Mouse (Mus musculus) G1E (cell line): ENCODE measurements around the gene Pwwp2a. TPM values are rescaled to one million over a fixed set of nuclear protein-coding genes. Genes with fewer than 3 reads are reported as not detected.
A peak's percentile ranks its signal among the peaks of the same experiment; 100 is the strongest.

Source experiments
- ATAC-seq: 2 replicates; pipeline ENCODE4 v1.8.0; 2016; ENCODE audit warnings: mild to moderate bottlenecking; ENCODE audit not compliant: insufficient number of reproducible peaks, poor library complexity, low FRiP score, severe bottlenecking; ENCODE audit errors: extremely low read depth
- DNase-seq: peaks from one replicate; pipeline ENCODE4 v3.0.0; 2012; ENCODE audit warnings: low spot score
- H3K27me3 ChIP-seq: 2 replicates; pipeline ENCODE4 v1.6.1; 2012; ENCODE audit warnings: mild to moderate bottlenecking, low read length, inconsistent platforms; ENCODE audit not compliant: insufficient read depth
- H3K36me3 ChIP-seq: replicated peaks from 2 replicates; pipeline ENCODE3; 2012; ENCODE audit warnings: mild to moderate bottlenecking, inconsistent platforms
- H3K4me1 ChIP-seq: 2 replicates; pipeline ENCODE4 v1.6.1; 2012; ENCODE audit warnings: low read depth, low read length, inconsistent platforms, mixed read lengths; ENCODE audit not compliant: insufficient read depth
- H3K4me3 ChIP-seq: 2 replicates; pipeline ENCODE4 v1.5.1; 2012; ENCODE audit warnings: low read depth, mild to moderate bottlenecking, inconsistent platforms, low read length, moderate library complexity, mixed read lengths
- H3K9me3 ChIP-seq: replicated peaks from 2 replicates; pipeline ENCODE4 v1.6.1; 2012; ENCODE audit warnings: inconsistent platforms
- CTCF ChIP-seq: IDR thresholded peaks from 2 replicates; pipeline ENCODE4 v1.5.1; 2012; ENCODE audit warnings: low read depth, low read length, inconsistent platforms, mixed read lengths
- GATA1 ChIP-seq: IDR thresholded peaks from 2 replicates; pipeline ENCODE4 v1.6.1; 2012; ENCODE audit warnings: borderline replicate concordance, low read length, inconsistent platforms, mixed read lengths
- GATA2 ChIP-seq: IDR thresholded peaks from 2 replicates; pipeline ENCODE4 v1.6.1; 2012; ENCODE audit warnings: low read depth, low read length, inconsistent platforms, borderline replicate concordance
- POLR2AphosphoS5 ChIP-seq: IDR thresholded peaks from 2 replicates; pipeline ENCODE4 v1.6.1; 2012; ENCODE audit warnings: low read depth, low read length, inconsistent platforms; ENCODE audit not compliant: insufficient replicate concordance
- TAL1 ChIP-seq: conservative IDR thresholded peaks from 2 replicates; pipeline ENCODE4 v1.6.1; 2012; ENCODE audit warnings: low read depth, low read length, inconsistent platforms, mixed read lengths
- polyA plus RNA-seq: library from polyadenylated mRNA; stranded (reverse); fragments of >175 nt; gene quantifications from 2 replicates; pipeline ENCODE4 v1.2.3, GENCODE M21; 2012
- total RNA-seq, 2 experiments: library from RNA; stranded (forward) in 1 of 2; stranded (reverse) in 1 of 2; fragments of 200-1000 nt in 1 of 2; fragments of >200 nt in 1 of 2; fragmentation: Nextera tagmentation in 1 of 2; gene quantifications; 2 replicates each; pipeline ENCODE4 v1.2.3; 2014 to 2017

Pwwp2a gene
- total and polyA plus RNA-seq, 3 experiments, result 5.2 to 73.2 (median 38.2) TPM

- ATAC-seq, result no peak
- Histone ChIP-seq H3K36me3 (peaks cover 25% of the 10 kb centered on the region), H3K9me3 (no peaks in the 10 kb centered on the region), H3K4me3 (peak overlapping the region; percentile 89), H3K27me3 (peaks cover 2% of the 10 kb centered on the region; the same call in 1 of the 2 replicates), H3K4me1 (peaks cover 22% of the 10 kb centered on the region)
- DNase-seq, result peak; percentile 42
- TF ChIP-seq GATA2 (no peak), POLR2AphosphoS5 (no peak), GATA1 (no peak), CTCF (no peak), TAL1 (no peak)
Observed at GRCm38 (mm10) chr11:43682415-43683217, 818 bp downstream of the Pwwp2a start.

DNA sequence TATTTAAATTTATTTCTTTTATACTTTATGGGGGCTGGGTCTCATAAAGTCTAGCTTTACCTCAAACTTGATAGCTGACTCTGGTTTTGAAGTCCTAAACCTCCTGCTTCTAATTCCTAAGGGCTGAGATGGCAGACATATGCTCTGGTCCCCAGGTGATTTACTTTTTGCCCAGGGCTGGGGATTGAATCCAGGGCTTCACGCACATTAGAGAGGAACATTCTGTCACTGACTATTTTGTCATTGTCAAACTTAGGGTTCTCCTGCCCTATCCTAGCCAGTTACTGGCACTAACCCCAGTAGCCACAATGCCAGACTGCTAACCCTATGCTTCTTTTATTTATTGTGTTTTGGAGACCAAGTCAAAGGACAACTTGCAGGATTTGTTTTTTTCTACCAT lies 7.1 kb downstream of the Pwwp2a start:
- TF ChIP-seq POLR2AphosphoS5 (no peak), GATA1 (no peak), GATA2 (no peak), TAL1 (no peak), CTCF (no peak)
- Histone ChIP-seq H3K9me3 (no peaks in the 10 kb centered on the region), H3K4me3 (no peak overlapping the region), H3K27me3 (no peaks in the 10 kb centered on the region), H3K36me3 (peaks cover 79% of the 10 kb centered on the region), H3K4me1 (peaks cover 8% of the 10 kb centered on the region; the same call in 1 of the 2 replicates)
- DNase-seq, result no peak
- ATAC-seq, result no peak

DNA sequence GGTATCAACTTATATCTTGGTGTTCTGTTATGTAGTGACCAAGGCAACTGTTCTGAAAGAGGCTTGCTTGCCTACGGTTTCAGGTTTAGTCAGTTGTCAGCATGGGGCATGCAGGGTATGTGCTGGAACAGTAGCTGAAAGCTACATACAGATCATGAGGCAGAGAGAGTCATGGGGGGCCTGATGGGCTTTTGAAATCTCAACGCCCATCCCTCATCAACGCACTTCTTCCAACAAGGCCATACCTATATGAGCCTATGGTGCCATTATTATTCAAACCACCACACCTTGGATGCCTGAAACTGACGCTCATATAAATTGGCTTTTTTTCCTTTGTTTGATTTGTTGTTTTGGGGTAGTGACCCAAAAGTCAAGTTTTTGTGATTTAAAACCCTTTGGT lies 14.8 kb downstream of the Pwwp2a start:
- H3K4me1 ChIP-seq, result peaks cover 10% of the 10 kb centered on the region; the same call in 1 of the 2 replicates
- no peaks in the 10 kb centered on the region for H3K27me3 ChIP-seq
- no peaks in the 10 kb centered on the region for H3K9me3 ChIP-seq
- H3K36me3 ChIP-seq, result peaks cover 83% of the 10 kb centered on the region
- DNase-seq (no peak), ATAC-seq (no peak)
- TF ChIP-seq GATA2 (no peak), POLR2AphosphoS5 (no peak)
- no peak overlapping the region for H3K4me3 ChIP-seq

DNA sequence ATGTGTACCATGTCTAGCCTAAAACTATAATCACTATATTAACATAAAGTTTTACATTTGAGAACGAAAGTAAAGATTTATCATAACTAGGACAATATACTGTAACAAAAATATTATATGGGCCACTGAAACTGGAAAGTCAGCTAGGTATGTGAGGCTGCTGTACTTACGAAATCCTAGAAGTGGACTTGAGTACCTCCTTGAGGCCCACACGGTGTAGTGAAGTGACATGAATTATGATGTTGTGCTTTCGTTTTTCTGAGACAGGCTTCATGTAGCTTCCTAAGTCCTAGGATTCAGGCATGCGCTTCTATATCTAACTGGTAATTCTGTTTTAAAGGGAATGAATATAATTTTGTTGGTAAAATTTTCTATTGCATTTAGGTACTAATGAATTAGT lies 16.8 kb downstream of the Pwwp2a start:
- DNase-seq (no peak), ATAC-seq (no peak)
- H3K36me3 ChIP-seq, result peaks cover 73% of the 10 kb centered on the region
- H3K4me3 ChIP-seq, result no peak overlapping the region
- no peaks in the 10 kb centered on the region for H3K27me3 ChIP-seq
- H3K9me3 ChIP-seq, result no peaks in the 10 kb centered on the region
- peaks cover 10% of the 10 kb centered on the region; the same call in 1 of the 2 replicates for H3K4me1 ChIP-seq
- no peak for TF ChIP-seq CTCF
- TF ChIP-seq TAL1, result no peak
- TF ChIP-seq POLR2AphosphoS5, result no peak
- TF ChIP-seq GATA1, result no peak
- TF ChIP-seq GATA2, result no peak

DNA sequence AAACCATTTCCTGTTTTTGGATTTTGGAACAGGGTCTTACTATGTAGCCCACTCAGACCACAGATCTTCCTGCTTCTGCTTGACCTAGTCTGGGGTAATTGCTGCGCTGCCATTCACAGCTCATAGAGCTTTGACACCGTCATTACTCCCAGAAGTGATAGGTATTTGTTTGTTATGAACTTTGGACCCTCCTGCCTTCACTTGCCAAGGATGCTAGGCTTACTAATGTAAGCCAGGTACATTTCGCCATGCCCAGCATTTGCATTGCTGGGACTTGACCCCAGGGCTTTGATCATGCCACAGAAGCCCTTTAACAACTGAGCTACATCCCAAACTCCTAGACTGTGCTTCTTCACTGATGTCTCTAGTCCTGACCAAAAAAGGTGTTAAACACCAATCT lies 18.5 kb downstream of the Pwwp2a start:
- peaks cover 74% of the 10 kb centered on the region for H3K36me3 ChIP-seq
- TF ChIP-seq CTCF, result no peak
- no peak for TF ChIP-seq GATA1
- TF ChIP-seq TAL1, result no peak
- no peak for TF ChIP-seq GATA2
- no peak for TF ChIP-seq POLR2AphosphoS5
- no peak overlapping the region for H3K4me3 ChIP-seq
- no peaks in the 10 kb centered on the region for H3K9me3 ChIP-seq
- DNase-seq (no peak), ATAC-seq (no peak)
- peaks cover 10% of the 10 kb centered on the region for H3K4me1 ChIP-seq
- H3K27me3 ChIP-seq, result no peaks in the 10 kb centered on the region

- peaks cover 10% of the 10 kb centered on the region for H3K4me1 ChIP-seq
- no peak overlapping the region for H3K4me3 ChIP-seq
- TF ChIP-seq POLR2AphosphoS5, result no peak
- no peak for TF ChIP-seq GATA2
- TF ChIP-seq TAL1, result no peak
- TF ChIP-seq GATA1, result no peak
- TF ChIP-seq CTCF, result no peak
- H3K27me3 ChIP-seq, result no peaks in the 10 kb centered on the region
- H3K36me3 ChIP-seq, result peaks cover 67% of the 10 kb centered on the region
- H3K9me3 ChIP-seq, result no peaks in the 10 kb centered on the region
- peak; percentile 42; the same call in 1 of the 2 replicates for ATAC-seq
- DNase-seq, result no peak
Observed at GRCm38 (mm10) chr11:43703552-43703951, 21.8 kb downstream of the Pwwp2a start.

- Histone ChIP-seq H3K4me3 (no peak overlapping the region), H3K36me3 (peaks cover 61% of the 10 kb centered on the region), H3K9me3 (no peaks in the 10 kb centered on the region), H3K4me1 (peaks cover 5% of the 10 kb centered on the region), H3K27me3 (no peaks in the 10 kb centered on the region)
- DNase-seq (no peak), ATAC-seq (no peak)
- no peak for TF ChIP-seq GATA1
- no peak for TF ChIP-seq CTCF
- TF ChIP-seq POLR2AphosphoS5, result no peak
- TF ChIP-seq TAL1, result no peak
- TF ChIP-seq GATA2, result no peak
Observed at GRCm38 (mm10) chr11:43705751-43706150, 24.0 kb downstream of the Pwwp2a start.
